ENCODE assay signal across 13 mouse cellular contexts in the genomic region with DNA sequence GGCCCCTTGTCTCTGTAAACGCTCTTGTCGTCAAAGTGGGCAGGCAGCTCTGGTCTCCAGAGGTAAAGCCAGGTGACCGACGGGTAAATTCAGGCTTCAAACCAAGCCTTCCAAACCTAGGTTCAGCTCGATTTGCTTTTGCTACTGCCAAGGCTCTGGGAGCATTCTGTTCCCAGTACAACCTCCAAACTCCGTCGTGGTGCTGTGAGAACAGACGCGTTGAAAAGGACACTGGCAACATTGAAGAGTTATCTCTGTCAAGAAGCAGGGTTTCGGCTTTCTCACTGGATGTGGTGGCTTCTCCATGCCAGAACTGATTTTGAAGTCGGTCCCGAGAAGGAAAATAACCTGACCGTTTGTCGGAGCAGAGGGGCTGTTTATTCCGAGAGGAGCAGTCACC. TPM values are rescaled to one million over a fixed set of nuclear protein-coding genes. Genes with fewer than 3 reads are reported as not detected.
DNase-seq lines count a peak whose midpoint lies in the region; ATAC-seq and TF ChIP-seq lines count a peak whose summit lies in the region.
"Had no signal": no experiment of that assay in that cellular context is flagged by ENCODE, and none has a peak within 500 bp of the region (broad histone marks: within the 10 kb centered on the region; RNA-seq: fewer than 3 reads in every experiment).

No protein-coding gene starts in this region.

- ATAC-seq in heart, embryonic 14.5 days (ENCODE audit: insufficient number of reproducible peaks, insufficient read depth, low FRiP score, low read depth) = no peak
- ATAC-seq in hindbrain, embryonic 12.5 days (ENCODE audit: low FRiP score) = no peak
- ATAC-seq: inflammation-experienced regulatory T-cells, adult 6 months; midbrain, embryonic 15.5 days had no signal

- peak overlapping the region; percentile 28 for H3K4me3 ChIP-seq in heart, adult 2 months
- H3K4me3 ChIP-seq in ES-Bruce4 (ENCODE audit: low read depth, low read length) = peak overlapping the region; percentile 53
- H3K4me3 ChIP-seq in heart, embryonic 14.5 days (ENCODE audit: control insufficient read depth in 1 of 2, insufficient read depth in 1 of 2, low read depth in 1 of 2, low read length in 2 of 2) = no peak overlapping the region
- no peak overlapping the region for H3K4me3 ChIP-seq in hindbrain, embryonic 12.5 days
- H3K4me3 ChIP-seq: limb, embryonic 12.5 days; midbrain, embryonic 15.5 days had no signal

- peak overlapping the region; percentile 39 for H3K9ac ChIP-seq in heart, adult 2 months (ENCODE audit: low read depth, low read length)
- no peak overlapping the region for H3K9ac ChIP-seq in ES-Bruce4 (ENCODE audit: low read depth, poor library complexity, severe bottlenecking)
- no peak overlapping the region; the same call in 1 of the 2 replicates for H3K9ac ChIP-seq in heart, embryonic 14.5 days (ENCODE audit: low read length)
- no peak overlapping the region for H3K9ac ChIP-seq in hindbrain, embryonic 12.5 days
- H3K9ac ChIP-seq: limb, embryonic 12.5 days; midbrain, embryonic 15.5 days had no signal

- H3K79me2 ChIP-seq in heart, adult 2 months (replicated peaks; ENCODE audit: control insufficient read depth, insufficient read depth, low read length) = peaks cover 3% of the 10 kb centered on the region; the same call in 1 of the 2 replicates

- no peak for TF ChIP-seq POLR2A in heart, adult 2 months (IDR thresholded peaks at IDR 0.05; ENCODE audit: insufficient read depth, low read depth, low read length)
- no peak for TF ChIP-seq POLR2A in ES-Bruce4 (IDR thresholded peaks at IDR 0.05; ENCODE audit: insufficient read depth, low read length)

- peak; percentile 75; the same call in 1 of the 2 replicates for TF ChIP-seq EP300 in heart, adult 2 months (IDR thresholded peaks at IDR 0.05; ENCODE audit: insufficient read depth, low read depth, low read length)
- no peak for TF ChIP-seq EP300 in ES-Bruce4 (IDR thresholded peaks at IDR 0.05; ENCODE audit: insufficient read depth, low read depth, low read length)

- no peaks in the 10 kb centered on the region for H3K27me3 ChIP-seq in heart, adult 2 months (ENCODE audit: control insufficient read depth, insufficient read depth, low read length)
- H3K27me3 ChIP-seq in ES-Bruce4 (ENCODE audit: control insufficient read depth, insufficient read depth, low read length, poor library complexity, severe bottlenecking) = no peaks in the 10 kb centered on the region
- H3K27me3 ChIP-seq in heart, embryonic 14.5 days (ENCODE audit: control insufficient read depth, insufficient read depth, low read length) = no peaks in the 10 kb centered on the region
- no peaks in the 10 kb centered on the region for H3K27me3 ChIP-seq in hindbrain, embryonic 12.5 days
- H3K27me3 ChIP-seq: limb, embryonic 12.5 days; midbrain, embryonic 15.5 days had no signal

- H3K4me1 ChIP-seq in heart, adult 2 months (ENCODE audit: control insufficient read depth, insufficient read depth, low read length) = peaks cover 11% of the 10 kb centered on the region
- H3K4me1 ChIP-seq in ES-Bruce4 (ENCODE audit: control insufficient read depth, insufficient read depth, low read length) = peaks cover 4% of the 10 kb centered on the region
- H3K4me1 ChIP-seq in heart, embryonic 14.5 days (ENCODE audit: control insufficient read depth in 2 of 2, insufficient read depth in 2 of 2, low read length in 2 of 2) = peaks cover 15 to 21% of the 10 kb centered on the region in 2 experiments
- H3K4me1 ChIP-seq in hindbrain, embryonic 12.5 days = 0 out of 2 replicates have a peak, but pooled peaks cover 5% of the 10 kb centered on the region
- H3K4me1 ChIP-seq: limb, embryonic 12.5 days had no signal

- no peaks in the 10 kb centered on the region for H3K9me3 ChIP-seq in ES-Bruce4 (replicated peaks; ENCODE audit: control insufficient read depth, insufficient read depth, low read length, poor library complexity, severe bottlenecking)
- no peaks in the 10 kb centered on the region for H3K9me3 ChIP-seq in heart, embryonic 14.5 days (ENCODE audit: control insufficient read depth, low read length)
- no peaks in the 10 kb centered on the region for H3K9me3 ChIP-seq in hindbrain, embryonic 12.5 days (replicated peaks)
- H3K9me3 ChIP-seq: limb, embryonic 12.5 days; midbrain, embryonic 15.5 days had no signal

- WGBS in heart, adult 2 months = 57% methylated on average over 15 of the region's 15 CpGs
- 40% methylated on average over 15 of the region's 15 CpGs for WGBS in heart, embryonic 14.5 days
- 73% methylated on average over 15 of the region's 15 CpGs for WGBS in hindbrain, embryonic 12.5 days

- intact Hi-C loops in heart, adult 2 months (cut with DNase I) = no loop called here
- intact Hi-C loops in heart, postnatal 25 days (cut with DNase I) = no loop called here

- H3K4me2 ChIP-seq in heart, embryonic 14.5 days (ENCODE audit: low read length) = peak overlapping the region; percentile 44
- no peak overlapping the region for H3K4me2 ChIP-seq in hindbrain, embryonic 12.5 days (replicated peaks)
- H3K4me2 ChIP-seq: limb, embryonic 12.5 days; midbrain, embryonic 15.5 days had no signal

- peaks cover 16% of the 10 kb centered on the region for H3K36me3 ChIP-seq in heart, adult 2 months (ENCODE audit: control insufficient read depth, insufficient read depth, low read length)
- H3K36me3 ChIP-seq in ES-Bruce4 (ENCODE audit: control insufficient read depth, insufficient read depth, low read length, poor library complexity, severe bottlenecking) = no peaks in the 10 kb centered on the region
- no peaks in the 10 kb centered on the region for H3K36me3 ChIP-seq in heart, embryonic 14.5 days (ENCODE audit: control insufficient read depth, insufficient read depth, low read length)
- no peaks in the 10 kb centered on the region for H3K36me3 ChIP-seq in hindbrain, embryonic 12.5 days
- H3K36me3 ChIP-seq: limb, embryonic 12.5 days; midbrain, embryonic 15.5 days had no signal

- no peak for TF ChIP-seq CTCF in heart, adult 2 months (IDR thresholded peaks at IDR 0.05)
- TF ChIP-seq CTCF in ES-Bruce4 (IDR thresholded peaks at IDR 0.05; ENCODE audit: low read depth, low read length) = no peak

- peak; percentile 39 for DNase-seq in cerebellum, adult 9-10 months
- no peak for DNase-seq in cerebellum, adult 11 months
- peak in 1 of 2 experiments; percentile 53 for DNase-seq in heart, adult 2 months
- DNase-seq in heart, postnatal 25 days (ENCODE audit: low spot score) = no peak
- DNase-seq in embryo, embryonic 9.5 days (ENCODE audit: extremely low spot score) = no peak
- DNase-seq: right cerebral cortex, postnatal 4 days; thymus, adult 2 months had no signal

- H3K27ac ChIP-seq in heart, adult 2 months = peak overlapping the region; percentile 65
- H3K27ac ChIP-seq in ES-Bruce4 (ENCODE audit: insufficient read depth, low read length) = no peak overlapping the region
- no peak overlapping the region for H3K27ac ChIP-seq in heart, embryonic 14.5 days (replicated peaks in 1 of 2; ENCODE audit: control insufficient read depth in 1 of 2, insufficient read depth in 1 of 2, low read depth in 2 of 2, low read length in 2 of 2)
- no peak overlapping the region for H3K27ac ChIP-seq in hindbrain, embryonic 12.5 days
- H3K27ac ChIP-seq: limb, embryonic 12.5 days; midbrain, embryonic 15.5 days had no signal

RNA-seq across cellular contexts. Expression of a gene that starts 9.5 kb away (rescaled TPM):
- total RNA-seq in heart, adult 2 months (2021) = 100 to 1,000 TPM; 196 to 225 TPM
- 176 and 318 TPM in 2 replicates for polyA plus RNA-seq in heart, adult 2 months (2012; rRNA removed)
- 100 to 1,000 TPM; 174 to 208 TPM for total RNA-seq in heart, postnatal 25 days (2021)
- 9.7 and 12.6 TPM in 2 replicates for polyA plus RNA-seq in ES-Bruce4 (2011; ENCODE audit: insufficient read depth, insufficient read length, low read depth, missing spikeins)
- 13.6 and 15.9 TPM in 2 replicates for polyA plus RNA-seq in heart, embryonic 14.5 days (2014; fragmentation: Nextera tagmentation; extraction: Ambion mirVana)
- polyA plus RNA-seq in hindbrain, embryonic 12.5 days (2016; fragmentation: Nextera tagmentation; extraction: Ambion mirVana) = 15.2 and 15.7 TPM in 2 replicates

Comparison
In these comparisons a context has a peak if more than half of its experiments do, and no peak if none do; other contexts are left out.
1. H3K4me3 ChIP-seq: peak in heart, adult 2 months (single experiment) and ES-Bruce4 (single experiment); none in heart, embryonic 14.5 days (0 of 2) and hindbrain, embryonic 12.5 days (single experiment).
2. RNA of a gene that starts 9.5 kb away (polyA plus RNA-seq): 176 to 318 TPM in heart, adult 2 months; 13.6 to 15.9 TPM in heart, embryonic 14.5 days, 15.2 to 15.7 TPM in hindbrain, embryonic 12.5 days and 9.7 to 12.6 TPM in ES-Bruce4; every median in the first group is over 10 times any median in the second.